Mouse (Mus musculus): Measurements from ENCODE around the gene Pglyrp1. TPM values are rescaled to one million over a fixed set of nuclear protein-coding genes. Genes with fewer than 3 reads are reported as not detected.

The Pglyrp1 gene
- total and polyA plus RNA-seq, 3 experiments = 0.51 to 3.8 TPM; not detected in 1

- in situ Hi-C loops (cut with MboI; ENCODE audit: low pct_ligation_motif_present, low pct_unique_long_range_greater_than_20kb, low sequenced_read_pairs) (no loop called here), dilution Hi-C loops (cut with MboI; ENCODE audit: extremely low pct_ligation_motif_present, extremely low pct_unique_long_range_greater_than_20kb, low sequenced_read_pairs) (no loop called here)
- Histone ChIP-seq H3K9ac (ENCODE audit: insufficient read depth, low read depth) (no peak overlapping the region), H3K4me3 (replicated peaks in 1 of 3; ENCODE audit: low read depth in 2 of 3, low read length in 2 of 3, poor library complexity in 1 of 3) (no peak overlapping the region), H3K4me1 (ENCODE audit: control insufficient read depth in 1 of 2, insufficient read depth in 2 of 2) (peaks cover 0 to 6% of the 10 kb centered on the region in 2 experiments; a peak in 2 of 4 replicates), H3K79me2 (replicated peaks; ENCODE audit: control insufficient read depth, extremely low read depth, insufficient read depth, poor library complexity, severe bottlenecking) (no peaks in the 10 kb centered on the region), H3K27ac (ENCODE audit: insufficient read depth, low read depth) (no peak overlapping the region), H3K27me3 (replicated peaks) (peaks cover 88% of the 10 kb centered on the region), H3K9me3 (replicated peaks; ENCODE audit: low read length) (peaks cover 2% of the 10 kb centered on the region), H3K36me3 (replicated peaks in 1 of 2; ENCODE audit: control insufficient read depth in 1 of 2, insufficient read depth in 1 of 2, low read length in 1 of 2) (no peaks in the 10 kb centered on the region), H3K4me2 (ENCODE audit: insufficient read depth, low read depth, poor library complexity, severe bottlenecking) (no peak overlapping the region)
- TF ChIP-seq TBP (conservative IDR thresholded peaks at IDR 0.05; ENCODE audit: low read depth, low read length) = no peak
- TF ChIP-seq POLR2A (IDR thresholded peaks at IDR 0.05; ENCODE audit: low read depth, low read length) = no peak
- TF ChIP-seq MAZ (IDR thresholded peaks at IDR 0.05; ENCODE audit: low read depth, low read length) = no peak
- TF ChIP-seq USF2 (conservative IDR thresholded peaks at IDR 0.05; ENCODE audit: low read depth, low read length) = no peak
- TF ChIP-seq TCF12 (IDR thresholded peaks at IDR 0.05; ENCODE audit: low read depth, low read length) = no peak
- no peak for TF ChIP-seq MAFK (IDR thresholded peaks at IDR 0.05; ENCODE audit: insufficient replicate concordance, low read length)
- TF ChIP-seq MAX (IDR thresholded peaks at IDR 0.05; ENCODE audit: low read length) = no peak
- no peak for TF ChIP-seq ELF1 (IDR thresholded peaks at IDR 0.05; ENCODE audit: low read depth, low read length)
- no peak for TF ChIP-seq ZNF384 (IDR thresholded peaks at IDR 0.05; ENCODE audit: low read depth, low read length)
- TF ChIP-seq CTCF (conservative IDR thresholded peaks at IDR 0.05 in 1 of 2, IDR thresholded peaks at IDR 0.05 in 1 of 2; ENCODE audit: low read depth in 2 of 2, low read length in 2 of 2) = no peak
- TF ChIP-seq PAX5 (IDR thresholded peaks at IDR 0.05; ENCODE audit: low read length) = no peak
- TF ChIP-seq KAT2A (IDR thresholded peaks at IDR 0.05; ENCODE audit: insufficient replicate concordance, low read length) = no peak
- no peak for TF ChIP-seq ZC3H11A (IDR thresholded peaks at IDR 0.05; ENCODE audit: low read depth, low read length)
- TF ChIP-seq HCFC1 (IDR thresholded peaks at IDR 0.05; ENCODE audit: low read depth, low read length) = no peak
- no peak for DNase-seq (ENCODE audit: extremely low read depth)
Observed at GRCm38 (mm10) chr7:18924321-18924720, 53.2 kb downstream of the Pglyrp1 start.

GRCm38 (mm10) chr7:18925162-18925938, 54.2 kb downstream of the Pglyrp1 start, which contains the start of gene Nova2:
TSS of gene Nova2 (plus strand) at chr7:18925888.
- Histone ChIP-seq H3K9me3 (replicated peaks; ENCODE audit: low read length) (peaks cover 2% of the 10 kb centered on the region), H3K36me3 (replicated peaks in 1 of 2; ENCODE audit: control insufficient read depth in 1 of 2, insufficient read depth in 1 of 2, low read length in 1 of 2) (no peaks in the 10 kb centered on the region), H3K4me2 (ENCODE audit: insufficient read depth, low read depth, poor library complexity, severe bottlenecking) (peak within 1 kb of the TSS; percentile 72), H3K4me1 (ENCODE audit: control insufficient read depth in 1 of 2, insufficient read depth in 2 of 2) (peaks cover 0 to 6% of the 10 kb centered on the region in 2 experiments; a peak in 2 of 4 replicates), H3K9ac (ENCODE audit: insufficient read depth, low read depth) (no peak within 1 kb of the TSS), H3K27me3 (replicated peaks) (peaks cover 90% of the 10 kb centered on the region), H3K79me2 (replicated peaks; ENCODE audit: control insufficient read depth, extremely low read depth, insufficient read depth, poor library complexity, severe bottlenecking) (no peaks in the 10 kb centered on the region), H3K27ac (ENCODE audit: insufficient read depth, low read depth) (no peak within 1 kb of the TSS), H3K4me3 (replicated peaks in 1 of 3; ENCODE audit: low read depth in 2 of 3, low read length in 2 of 3, poor library complexity in 1 of 3) (no peak within 1 kb of the TSS)
- DNase-seq (ENCODE audit: extremely low read depth) = peak; percentile 74
- in situ Hi-C loops (cut with MboI; ENCODE audit: low pct_ligation_motif_present, low pct_unique_long_range_greater_than_20kb, low sequenced_read_pairs) = no loop called here
- dilution Hi-C loops (cut with MboI; ENCODE audit: extremely low pct_ligation_motif_present, extremely low pct_unique_long_range_greater_than_20kb, low sequenced_read_pairs) = no loop called here
- no peak for TF ChIP-seq TBP (conservative IDR thresholded peaks at IDR 0.05; ENCODE audit: low read depth, low read length)
- TF ChIP-seq MEF2A (IDR thresholded peaks at IDR 0.05; ENCODE audit: borderline replicate concordance, low read depth, low read length) = no peak
- TF ChIP-seq POLR2AphosphoS2 (IDR thresholded peaks at IDR 0.05; ENCODE audit: low read depth, low read length) = no peak
- no peak for TF ChIP-seq MXI1 (IDR thresholded peaks at IDR 0.05; ENCODE audit: low read depth, low read length)
- TF ChIP-seq ZMIZ1 (IDR thresholded peaks at IDR 0.05; ENCODE audit: low read depth, low read length) = no peak
- TF ChIP-seq CTCF (conservative IDR thresholded peaks at IDR 0.05 in 1 of 2, IDR thresholded peaks at IDR 0.05 in 1 of 2; ENCODE audit: low read depth in 2 of 2, low read length in 2 of 2) = no peak
- TF ChIP-seq ETS1 (conservative IDR thresholded peaks at IDR 0.05; ENCODE audit: low read depth, low read length) = no peak
- TF ChIP-seq E2F4 (IDR thresholded peaks at IDR 0.05; ENCODE audit: insufficient replicate concordance, low read depth, low read length) = no peak
- no peak for TF ChIP-seq NELFE (IDR thresholded peaks at IDR 0.05; ENCODE audit: low read depth, low read length)
- TF ChIP-seq MAX (IDR thresholded peaks at IDR 0.05; ENCODE audit: low read length) = no peak
- TF ChIP-seq MAFK (IDR thresholded peaks at IDR 0.05; ENCODE audit: insufficient replicate concordance, low read length) = no peak
- no peak for TF ChIP-seq ZNF384 (IDR thresholded peaks at IDR 0.05; ENCODE audit: low read depth, low read length)
- TF ChIP-seq JUN (IDR thresholded peaks at IDR 0.05; ENCODE audit: insufficient read depth, low read depth, low read length) = no peak
- TF ChIP-seq EP300 (IDR thresholded peaks at IDR 0.05; ENCODE audit: low read length) = no peak
- no peak for TF ChIP-seq USF2 (conservative IDR thresholded peaks at IDR 0.05; ENCODE audit: low read depth, low read length)
- no peak for TF ChIP-seq BHLHE40 (IDR thresholded peaks at IDR 0.05; ENCODE audit: low read depth, low read length)
- TF ChIP-seq ZKSCAN1 (IDR thresholded peaks at IDR 0.05; ENCODE audit: borderline replicate concordance, low read depth, low read length) = no peak
- no peak for TF ChIP-seq CHD2 (IDR thresholded peaks at IDR 0.05; ENCODE audit: low read length)
- no peak for TF ChIP-seq USF1 (IDR thresholded peaks at IDR 0.05; ENCODE audit: low read depth, low read length)
